Mouse (Mus musculus) hindbrain, embryonic 11.5 days (tissue): ENCODE data around the gene Pde4d. TPM values are rescaled to one million over a fixed set of nuclear protein-coding genes. Genes with fewer than 3 reads are reported as not detected.

Source experiments
- ATAC-seq: fragments of 200-750 bp; cut with Nextera tagmentation; 2 replicates; pipeline ENCODE4 v1.8.0; 2017; ENCODE audit warnings: mild to moderate bottlenecking, moderate TSS enrichment, moderate library complexity; ENCODE audit not compliant: low FRiP score
- DNase-seq: peaks from one replicate; pipeline ENCODE4 v3.0.0-alpha.2; 2015; ENCODE audit warnings: low spot score
- H3K27ac ChIP-seq: fragments of 300-500 bp; sonication (generic); 2 replicates; pipeline ENCODE4 v1.5.1; 2014; ENCODE audit warnings: mild to moderate bottlenecking, low read depth, low read length
- H3K27me3 ChIP-seq: fragments of 300-500 bp; sonication (generic); 2 replicates; pipeline ENCODE4 v1.6.1; 2014; ENCODE audit warnings: mild to moderate bottlenecking, low read length, moderate library complexity, mixed read lengths; ENCODE audit not compliant: control insufficient read depth, insufficient read depth
- H3K36me3 ChIP-seq: fragments of 300-500 bp; sonication (generic); 2 replicates; pipeline ENCODE4 v1.6.1; 2014; ENCODE audit warnings: mild to moderate bottlenecking, low read length, moderate library complexity, mixed read lengths; ENCODE audit not compliant: control insufficient read depth, insufficient read depth
- H3K4me1 ChIP-seq: fragments of 300-500 bp; sonication (generic); replicated peaks from 2 replicates; pipeline ENCODE4 v1.6.1; 2014; ENCODE audit warnings: low read length, mixed read lengths; ENCODE audit not compliant: control insufficient read depth, insufficient read depth
- H3K4me2 ChIP-seq: fragments of 300-500 bp; sonication (generic); replicated peaks from 2 replicates; pipeline ENCODE4 v1.6.1; 2014; ENCODE audit warnings: mild to moderate bottlenecking, low read depth, low read length
- H3K4me3 ChIP-seq: fragments of 300-500 bp; sonication (generic); 2 replicates; pipeline ENCODE4 v1.5.1; 2014; ENCODE audit warnings: low read depth, low read length
- H3K9ac ChIP-seq: fragments of 300-500 bp; sonication (generic); 2 replicates; pipeline ENCODE4 v1.6.1; 2014; ENCODE audit warnings: low read depth, low read length
- H3K9me3 ChIP-seq: fragments of 300-500 bp; sonication (generic); 2 replicates; pipeline ENCODE4 v1.6.1; 2016; ENCODE audit warnings: low read length; ENCODE audit not compliant: control insufficient read depth
- WGBS: fragments of 180-500 bp; shearing (Covaris S2); extraction: QIAGEN DNeasy Blood & Tissue Kit; methylation state at CpG from one replicate; pipeline ENCODE4 v1.1.7; 2014; 5-methylcytosine and 5-hydroxymethylcytosine counted together
- polyA plus RNA-seq: library from polyadenylated mRNA; unstranded; fragments of >200 nt; fragmentation: Nextera tagmentation; extraction: Ambion mirVana; gene quantifications from 2 replicates; pipeline ENCODE4 v1.2.1, GENCODE M21; 2014

The Pde4d gene
- polyA plus RNA-seq, 1 experiment from 2014 or later: 18.3 TPM

DNA sequence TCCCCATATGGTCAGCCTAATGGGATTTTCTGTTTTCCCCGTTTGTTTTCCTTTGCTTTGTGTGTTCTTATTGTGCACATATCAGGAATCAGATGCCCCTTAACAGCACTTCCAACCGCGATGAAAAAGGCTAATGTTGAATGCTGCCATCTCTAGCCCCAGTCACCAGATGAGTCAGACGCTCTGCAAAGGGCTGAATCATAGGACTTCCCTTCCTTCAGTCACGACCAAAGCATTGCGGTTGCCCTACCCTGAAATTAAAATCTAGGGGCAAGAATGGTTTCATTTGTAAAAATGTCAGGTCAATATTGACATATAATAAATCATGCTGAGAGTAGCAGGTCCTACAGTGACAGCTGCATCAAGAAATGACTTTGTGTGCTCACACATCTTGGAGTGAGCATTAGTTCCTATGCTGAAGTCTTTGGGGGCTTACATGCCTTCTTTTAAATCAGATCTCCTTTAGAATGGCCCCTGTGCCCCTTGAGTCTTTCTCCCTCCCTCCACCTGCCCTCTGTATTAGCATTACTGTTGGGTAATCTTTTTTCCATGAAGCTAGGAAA lies 370.2 kb downstream of the Pde4d start:
- H3K4me1 ChIP-seq: no peaks in the 10 kb centered on the region

DNA sequence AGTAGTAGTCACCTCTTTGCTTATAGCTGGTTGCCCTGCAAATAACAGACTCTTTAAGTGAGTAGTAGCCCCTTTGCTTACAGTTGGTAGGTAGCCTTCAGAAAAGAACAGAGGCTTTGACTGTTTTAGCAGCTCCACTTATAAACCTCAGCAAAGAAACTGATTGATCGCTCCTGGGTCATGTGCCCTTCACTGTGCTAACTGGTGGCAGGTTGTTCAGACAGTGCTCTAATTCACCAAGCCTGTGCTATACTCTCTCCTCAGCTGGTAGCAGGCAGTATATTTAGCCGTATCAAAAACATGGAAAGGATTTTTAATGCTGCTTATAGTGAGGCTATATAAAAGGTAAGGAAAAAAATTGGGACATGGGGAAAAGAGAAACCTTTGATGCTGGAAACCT lies 370.7 kb downstream of the Pde4d start:
- no peaks in the 10 kb centered on the region for H3K27me3 ChIP-seq
- DNase-seq (no peak), ATAC-seq (no peak)
- H3K4me1 ChIP-seq: no peaks in the 10 kb centered on the region
- H3K4me2 ChIP-seq: no peak overlapping the region
- no peaks in the 10 kb centered on the region for H3K9me3 ChIP-seq
- no peak overlapping the region for H3K9ac ChIP-seq
- no peak overlapping the region for H3K27ac ChIP-seq
- no peaks in the 10 kb centered on the region for H3K36me3 ChIP-seq
- WGBS: 87% methylated on average over 2 of the region's 2 CpGs
- no peak overlapping the region for H3K4me3 ChIP-seq

More for the DNA sequence above, 370.2 kb downstream of the Pde4d start:
- no peaks in the 10 kb centered on the region for H3K9me3 ChIP-seq
- no peak overlapping the region for H3K27ac ChIP-seq
- H3K27me3 ChIP-seq: no peaks in the 10 kb centered on the region
- H3K4me2 ChIP-seq: no peak overlapping the region
- 69% methylated on average over 6 of the region's 6 CpGs for WGBS
- DNase-seq: no peak
- no peak for ATAC-seq
- H3K9ac ChIP-seq: no peak overlapping the region
- H3K4me3 ChIP-seq: no peak overlapping the region
- H3K36me3 ChIP-seq: no peaks in the 10 kb centered on the region

DNA sequence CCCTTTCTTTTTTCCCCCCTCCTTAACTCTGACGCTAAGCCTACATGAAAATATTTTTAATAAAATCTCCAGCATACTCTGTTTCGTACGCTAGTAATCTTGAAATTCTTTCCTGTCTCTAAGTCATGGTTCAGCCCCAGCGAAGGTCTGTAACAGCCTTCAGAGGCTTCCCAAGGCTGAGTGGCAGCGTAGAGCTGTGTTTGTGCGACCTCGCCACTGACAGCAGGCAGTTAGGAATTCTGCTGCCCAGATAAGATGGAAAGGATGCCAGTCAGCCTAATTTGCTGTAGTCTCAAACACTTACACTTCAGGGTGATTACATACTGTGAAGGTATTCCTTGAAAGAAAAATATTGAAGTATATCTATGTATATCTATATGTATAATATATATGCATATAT lies 371.5 kb downstream of the Pde4d start:
- Histone ChIP-seq H3K27me3 (no peaks in the 10 kb centered on the region), H3K9ac (no peak overlapping the region), H3K36me3 (no peaks in the 10 kb centered on the region), H3K4me1 (no peaks in the 10 kb centered on the region), H3K27ac (no peak overlapping the region), H3K4me3 (no peak overlapping the region), H3K9me3 (no peaks in the 10 kb centered on the region), H3K4me2 (no peak overlapping the region)
- WGBS: 88% methylated on average over 7 of the region's 7 CpGs
- ATAC-seq (no peak), DNase-seq (no peak)

DNA sequence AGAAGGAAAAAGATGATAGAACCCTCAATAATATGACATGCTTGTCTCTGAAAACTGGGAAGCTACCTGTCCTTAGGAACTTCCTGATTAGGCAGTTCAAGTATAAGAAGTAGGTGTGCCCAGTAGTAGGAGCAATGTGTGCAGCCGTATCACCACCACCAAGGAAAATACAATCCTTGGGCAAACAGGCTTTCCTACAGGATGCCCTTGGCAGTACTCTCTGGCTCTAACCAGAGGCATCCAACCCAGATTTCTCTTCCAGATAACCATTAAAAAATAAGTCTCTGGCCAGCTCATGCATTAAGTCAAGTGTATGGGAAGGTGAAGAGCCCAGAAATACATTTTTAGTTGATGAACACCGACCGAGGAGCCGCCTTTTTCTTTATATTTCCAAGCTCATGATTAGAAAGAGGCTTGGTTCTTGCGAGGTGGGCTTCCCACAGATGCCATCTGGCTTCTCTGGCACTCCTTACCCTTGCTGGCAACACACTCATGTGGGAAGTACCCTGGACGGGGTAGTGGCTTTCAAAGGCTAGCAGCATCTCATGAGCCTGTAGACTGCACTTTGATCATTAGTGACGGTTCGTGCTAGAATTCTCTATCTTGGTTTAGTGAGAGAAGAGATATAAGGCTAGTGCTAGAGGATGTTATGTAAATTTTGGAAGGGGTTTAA lies 375.0 kb downstream of the Pde4d start:
- H3K27me3 ChIP-seq: no peaks in the 10 kb centered on the region
- no peaks in the 10 kb centered on the region for H3K36me3 ChIP-seq
- H3K4me3 ChIP-seq: no peak overlapping the region
- H3K9me3 ChIP-seq: no peaks in the 10 kb centered on the region
- no peak overlapping the region for H3K9ac ChIP-seq
- no peak overlapping the region for H3K27ac ChIP-seq
- DNase-seq (no peak), ATAC-seq (no peak)
- H3K4me1 ChIP-seq: no peaks in the 10 kb centered on the region
- 91% methylated on average over 8 of the region's 8 CpGs for WGBS
- H3K4me2 ChIP-seq: no peak overlapping the region

DNA sequence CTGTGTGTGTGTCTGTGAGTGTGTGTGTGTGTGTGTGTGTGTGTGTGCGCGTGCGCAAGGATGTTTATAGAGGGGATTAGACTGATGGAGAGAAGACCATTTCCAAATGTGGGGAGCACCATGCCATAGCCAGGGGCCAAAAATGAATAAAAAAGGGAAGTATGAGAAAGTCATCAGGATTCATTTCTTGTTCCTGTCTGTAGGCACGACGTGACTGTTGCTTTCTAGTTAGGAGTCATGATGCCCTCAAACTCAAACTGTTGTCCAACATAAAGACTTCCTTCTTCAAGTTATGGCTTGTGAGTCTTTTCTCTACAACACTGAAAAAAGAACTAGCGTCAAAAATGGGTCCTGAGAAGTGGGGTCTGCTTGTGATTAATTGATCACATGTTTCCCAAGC lies 375.8 kb downstream of the Pde4d start:
- Histone ChIP-seq H3K4me3 (no peak overlapping the region), H3K27ac (no peak overlapping the region), H3K9me3 (no peaks in the 10 kb centered on the region), H3K4me2 (no peak overlapping the region), H3K4me1 (no peaks in the 10 kb centered on the region), H3K27me3 (no peaks in the 10 kb centered on the region), H3K9ac (no peak overlapping the region), H3K36me3 (no peaks in the 10 kb centered on the region)
- WGBS: 92% methylated on average over 6 of the region's 6 CpGs
- ATAC-seq: no peak
- DNase-seq: no peak

DNA sequence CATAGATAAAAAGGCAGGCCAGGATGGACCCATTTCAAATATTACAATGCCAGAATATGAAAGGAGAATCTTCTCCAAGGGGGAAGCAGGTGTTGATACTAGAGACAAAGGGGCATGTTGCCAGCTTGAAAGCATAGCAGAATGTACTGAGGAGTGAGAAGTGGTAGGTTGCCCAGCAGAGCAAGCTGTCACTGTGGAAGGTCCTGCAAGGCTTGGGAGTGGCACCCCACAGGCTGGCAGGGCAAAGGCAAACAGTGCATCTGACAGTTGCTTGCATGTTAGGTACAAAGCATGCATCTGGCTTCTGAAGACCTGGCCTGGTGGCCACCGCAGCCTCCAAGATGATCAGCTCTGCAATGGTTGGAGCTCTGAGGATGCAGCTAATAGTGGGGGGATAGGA lies 384.4 kb downstream of the Pde4d start:
- Histone ChIP-seq H3K4me2 (no peak overlapping the region), H3K27ac (no peak overlapping the region), H3K4me1 (no peaks in the 10 kb centered on the region), H3K27me3 (no peaks in the 10 kb centered on the region), H3K9ac (no peak overlapping the region), H3K4me3 (no peak overlapping the region), H3K36me3 (no peaks in the 10 kb centered on the region), H3K9me3 (no peaks in the 10 kb centered on the region)
- WGBS: 95% methylated on average over 1 of the region's 1 CpGs
- DNase-seq: no peak
- no peak for ATAC-seq

DNA sequence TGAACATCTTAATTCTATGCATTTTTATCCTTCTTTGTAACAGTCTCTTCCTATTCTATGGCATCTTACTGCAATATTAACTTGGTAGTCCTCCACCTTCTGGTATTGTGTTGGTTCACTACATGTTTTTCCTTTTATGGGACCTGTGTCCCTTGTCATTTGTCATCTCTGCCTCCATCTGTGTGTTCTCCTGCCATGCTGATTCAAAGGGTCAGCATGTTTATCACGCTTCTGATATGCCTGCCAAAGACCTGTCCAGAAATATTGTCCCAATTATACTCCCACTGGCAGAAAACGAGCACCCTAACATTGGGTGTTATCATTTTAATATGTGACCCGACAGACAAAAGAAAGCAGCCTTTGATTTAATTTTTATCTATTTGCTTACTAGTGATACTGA lies 386.6 kb downstream of the Pde4d start:
- WGBS: 79% methylated on average over 3 of the region's 3 CpGs

DNA sequence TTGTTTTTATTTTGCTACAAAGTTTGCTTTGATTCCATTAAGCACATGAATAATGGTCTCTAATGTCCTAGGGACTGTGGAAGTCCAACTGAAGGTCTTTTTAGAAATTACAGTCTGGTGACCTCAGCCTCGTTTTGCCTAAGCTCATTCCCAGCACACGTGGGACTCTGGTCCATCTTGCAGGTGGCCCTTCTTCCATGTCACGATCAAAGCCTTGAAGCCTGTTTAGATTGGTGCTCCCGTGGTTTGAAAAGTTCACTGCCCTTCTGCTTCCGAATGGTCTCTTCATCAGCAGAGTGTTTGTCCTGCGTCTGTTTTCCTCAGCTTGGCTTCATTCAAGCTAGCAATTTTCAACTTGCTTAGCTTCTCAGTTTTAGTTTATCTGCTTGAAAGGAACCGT lies 389.4 kb downstream of the Pde4d start:
- Histone ChIP-seq H3K27me3 (no peaks in the 10 kb centered on the region), H3K4me3 (no peak overlapping the region), H3K4me2 (no peak overlapping the region), H3K4me1 (no peaks in the 10 kb centered on the region), H3K9me3 (no peaks in the 10 kb centered on the region), H3K27ac (no peak overlapping the region), H3K36me3 (no peaks in the 10 kb centered on the region), H3K9ac (no peak overlapping the region)
- no peak for ATAC-seq
- DNase-seq: no peak
- 64% methylated on average over 7 of the region's 7 CpGs for WGBS

More for the DNA sequence above, 386.6 kb downstream of the Pde4d start:
- Histone ChIP-seq H3K4me3 (no peak overlapping the region), H3K9ac (no peak overlapping the region), H3K9me3 (no peaks in the 10 kb centered on the region), H3K4me2 (no peak overlapping the region), H3K27me3 (no peaks in the 10 kb centered on the region), H3K36me3 (no peaks in the 10 kb centered on the region), H3K4me1 (no peaks in the 10 kb centered on the region), H3K27ac (no peak overlapping the region)
- no peak for DNase-seq
- no peak for ATAC-seq

DNA sequence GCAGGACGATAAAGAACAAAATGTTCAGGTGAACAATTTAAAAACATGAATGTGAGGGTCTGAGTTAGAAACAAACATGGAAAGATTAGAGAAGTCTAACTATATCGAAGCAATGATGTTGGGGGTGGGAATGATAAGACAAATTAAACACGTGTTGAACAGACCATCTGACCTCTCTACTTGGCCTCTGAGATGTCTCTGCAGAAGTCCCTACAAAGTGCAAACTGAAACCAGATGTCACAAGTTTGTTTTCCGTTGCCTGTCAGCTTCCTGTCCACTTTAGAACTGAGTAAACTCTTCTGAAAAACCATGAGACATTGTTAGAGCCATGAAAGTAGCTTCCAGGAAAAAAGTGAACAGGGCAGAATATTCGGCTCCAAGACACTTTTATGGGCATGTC lies 404.3 kb downstream of the Pde4d start:
- Histone ChIP-seq H3K4me2 (no peak overlapping the region), H3K27me3 (no peaks in the 10 kb centered on the region), H3K9me3 (no peaks in the 10 kb centered on the region), H3K4me3 (no peak overlapping the region), H3K36me3 (no peaks in the 10 kb centered on the region), H3K27ac (no peak overlapping the region), H3K4me1 (no peaks in the 10 kb centered on the region), H3K9ac (no peak overlapping the region)
- no peak for ATAC-seq
- 56% methylated on average over 5 of the region's 5 CpGs for WGBS
- DNase-seq: no peak
